Mouse (Mus musculus) hindlimb bud, embryonic 11.5 days (tissue): ENCODE measurements around the gene Icam2.
"Not testable (repeated sequence)": the region's sequence is repeated elsewhere in the genome, so short reads cannot be mapped to it uniquely, and the experiment has no call there.

Experiments
- DNase-seq: peaks from one replicate; pipeline ENCODE4 v3.0.0-alpha.2; 2012; ENCODE audit warnings: low read depth, low spot score; ENCODE audit errors: extremely low spot score

The Icam2 gene

DNA sequence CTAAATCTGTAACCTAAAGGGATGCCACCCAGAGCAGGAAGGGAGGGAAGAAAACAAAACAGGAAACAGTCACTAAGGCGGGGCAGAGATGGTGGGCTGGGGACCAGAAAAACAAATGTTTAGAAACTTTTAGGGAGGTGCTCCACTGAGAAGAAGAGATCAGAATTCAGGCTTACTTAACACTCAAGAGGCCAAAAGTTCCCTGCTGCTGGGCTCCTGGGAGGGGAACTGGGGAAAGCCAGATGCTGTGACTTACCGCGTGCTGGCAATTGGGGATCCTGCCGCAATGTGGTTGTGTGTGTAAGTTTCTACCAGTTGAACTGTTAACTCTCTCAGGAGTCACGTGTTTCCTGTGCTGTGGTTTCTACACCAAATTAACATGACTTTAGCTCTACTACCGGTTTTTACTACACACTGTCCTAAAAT lies at the start of gene Icam2:
Icam2 (minus strand) TSS at position 285 of the 426 bp plus-strand sequence.
- no peak for DNase-seq

DNA sequence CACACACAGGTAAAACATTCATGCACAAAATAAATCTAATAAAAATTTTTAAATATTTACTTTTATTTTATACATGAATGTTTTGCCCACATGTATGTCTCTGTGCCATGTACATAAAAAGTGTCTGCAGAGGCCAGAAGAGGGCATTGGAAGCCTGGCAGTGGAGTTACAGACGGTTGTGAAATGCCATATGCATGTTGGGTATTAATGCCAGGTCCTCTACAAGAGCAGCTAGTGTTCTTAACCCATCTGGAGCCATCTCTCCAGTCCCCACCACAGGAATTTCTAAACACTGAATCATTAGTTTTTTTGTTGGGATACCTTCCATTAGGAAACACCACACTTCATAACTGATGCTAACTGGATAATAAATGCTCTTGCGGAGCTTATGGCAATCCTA lies 49.7 kb upstream of the Icam2 start:
- no peak for DNase-seq

DNA sequence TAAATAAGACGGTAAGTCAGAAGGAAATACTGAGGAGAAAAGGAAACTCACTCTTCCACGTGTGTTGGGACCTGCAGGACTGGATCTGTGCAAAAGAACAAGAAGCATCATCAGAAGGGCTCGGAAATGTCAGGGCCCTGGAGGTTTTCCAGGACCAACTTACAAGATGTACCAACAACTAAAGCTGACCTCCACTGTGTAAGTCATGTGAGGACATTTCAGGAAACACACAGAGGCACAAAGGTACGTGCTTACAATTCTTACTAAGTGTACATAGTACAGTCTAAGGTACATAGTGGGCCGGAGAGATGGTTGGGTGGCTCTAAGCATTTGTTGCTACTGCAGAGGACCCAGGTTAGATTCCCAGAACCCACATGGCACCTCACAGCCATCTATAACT lies 49.2 kb upstream of the Icam2 start:
- no peak for DNase-seq

DNA sequence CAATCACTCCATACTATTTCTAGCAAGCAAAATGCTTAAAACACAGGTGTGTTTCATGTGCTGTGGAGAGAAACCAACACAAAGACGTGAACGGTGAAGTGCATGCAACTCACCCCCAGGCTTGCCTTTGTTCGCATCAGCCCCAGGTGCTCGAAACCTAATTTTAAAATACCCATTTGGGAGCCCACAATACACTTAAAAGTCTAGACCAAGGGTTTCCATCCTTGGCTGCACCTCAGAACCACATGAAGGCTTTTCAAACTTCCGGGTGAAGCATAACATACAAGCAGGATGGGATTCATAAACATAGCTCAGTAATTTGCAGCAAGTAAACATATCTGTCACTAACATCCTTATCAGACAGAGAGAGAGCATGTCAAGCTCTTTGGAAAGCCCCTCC lies 42.5 kb upstream of the Icam2 start:
- DNase-seq, result no peak

DNA sequence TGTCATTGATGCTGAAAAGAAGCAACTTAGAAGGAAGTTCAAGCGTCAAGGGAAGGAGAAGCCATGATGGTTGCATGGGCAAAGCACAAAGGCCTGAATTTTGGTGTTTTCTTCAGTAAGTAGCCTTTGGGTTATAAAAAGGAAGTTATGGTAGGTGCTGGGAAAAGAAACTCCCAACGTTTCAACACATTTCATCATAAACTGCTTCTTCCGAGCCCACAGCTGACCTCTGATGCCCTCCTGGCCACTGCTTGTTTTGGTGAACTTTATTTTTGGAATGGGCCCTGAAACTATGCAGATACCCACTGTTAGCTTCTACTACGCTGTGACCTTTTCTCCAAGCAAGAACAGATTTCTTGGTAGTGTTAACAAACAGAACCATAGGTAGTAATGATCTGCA lies 41.8 kb upstream of the Icam2 start:
- no peak for DNase-seq

DNA sequence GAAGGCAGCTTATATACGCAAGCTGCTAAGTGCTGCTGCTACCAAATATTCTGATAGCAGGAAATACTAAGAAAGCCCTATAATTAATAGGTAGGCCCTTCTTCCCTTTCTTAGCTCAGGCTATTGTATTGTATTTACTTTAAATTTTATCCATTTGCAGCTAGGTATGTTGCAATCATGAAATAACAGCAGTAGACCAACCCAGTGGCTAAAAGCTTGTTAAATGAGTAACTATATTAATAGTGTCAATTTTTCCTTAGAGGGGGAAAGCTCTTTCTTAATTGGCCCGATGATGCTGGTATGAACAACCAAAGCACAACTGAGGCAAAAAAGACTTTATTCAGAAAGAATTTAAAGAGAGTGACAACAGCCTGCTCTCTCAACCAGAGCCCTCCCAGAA lies 40.7 kb upstream of the Icam2 start:
- DNase-seq, result no peak

DNA sequence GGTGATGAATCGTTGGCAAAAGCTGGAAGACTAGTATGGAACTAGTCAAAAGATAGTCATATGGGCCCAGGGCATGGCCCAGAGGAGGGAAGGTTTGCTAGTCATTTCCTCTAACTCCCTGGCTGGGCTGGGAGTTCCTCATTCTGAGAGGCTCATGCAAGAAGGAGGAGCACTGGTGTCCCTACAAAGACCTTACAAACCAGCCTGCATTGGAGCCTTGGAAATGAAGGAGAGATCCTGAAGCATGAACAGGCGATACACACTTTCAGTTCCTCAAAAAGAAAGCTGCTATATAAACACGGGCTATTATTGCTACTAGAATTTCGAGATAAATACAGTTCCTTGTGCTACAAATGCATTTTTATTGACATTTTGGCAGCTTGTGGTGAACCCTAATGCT lies 40.2 kb upstream of the Icam2 start:
- DNase-seq, result no peak

DNA sequence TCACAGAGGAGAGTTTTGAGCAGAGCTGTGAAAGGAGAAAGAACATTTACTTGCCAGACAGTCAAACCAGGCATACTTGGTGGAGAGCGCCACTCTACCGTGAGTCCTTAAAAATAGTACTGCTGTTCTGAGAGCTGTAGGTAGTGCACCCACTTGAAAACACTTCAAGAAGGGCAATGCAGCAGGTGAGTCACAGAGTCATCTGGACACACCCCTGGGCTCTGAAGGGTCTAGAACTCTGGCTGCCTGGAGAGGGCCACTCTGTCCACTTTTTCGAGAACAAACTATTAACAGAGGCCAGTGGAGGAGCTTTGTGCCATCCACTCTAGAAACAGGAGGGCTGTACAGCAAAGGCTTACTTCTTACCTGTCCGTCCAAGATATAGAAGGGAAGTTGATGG lies 38.6 kb upstream of the Icam2 start:
- DNase-seq, result no peak

DNA sequence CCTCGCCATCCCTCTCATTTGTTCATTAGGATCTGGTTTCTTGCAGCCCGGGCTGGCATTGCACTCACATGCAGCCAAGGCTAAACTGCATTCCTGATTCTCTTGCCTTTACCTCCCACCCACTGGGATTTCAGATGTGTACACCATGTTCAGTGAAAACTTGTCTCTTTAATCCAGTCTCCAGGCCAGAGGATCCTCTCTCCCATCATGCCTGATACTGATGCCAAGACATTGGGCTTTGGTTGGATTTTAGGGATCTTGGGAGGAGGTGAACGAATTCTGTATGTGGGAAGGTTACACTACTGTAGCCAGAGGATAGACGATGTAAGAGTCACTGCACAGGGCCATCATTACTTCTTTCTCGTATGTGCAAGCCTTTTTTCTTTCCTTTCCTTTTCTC lies 37.3 kb upstream of the Icam2 start:
- no peak for DNase-seq

DNA sequence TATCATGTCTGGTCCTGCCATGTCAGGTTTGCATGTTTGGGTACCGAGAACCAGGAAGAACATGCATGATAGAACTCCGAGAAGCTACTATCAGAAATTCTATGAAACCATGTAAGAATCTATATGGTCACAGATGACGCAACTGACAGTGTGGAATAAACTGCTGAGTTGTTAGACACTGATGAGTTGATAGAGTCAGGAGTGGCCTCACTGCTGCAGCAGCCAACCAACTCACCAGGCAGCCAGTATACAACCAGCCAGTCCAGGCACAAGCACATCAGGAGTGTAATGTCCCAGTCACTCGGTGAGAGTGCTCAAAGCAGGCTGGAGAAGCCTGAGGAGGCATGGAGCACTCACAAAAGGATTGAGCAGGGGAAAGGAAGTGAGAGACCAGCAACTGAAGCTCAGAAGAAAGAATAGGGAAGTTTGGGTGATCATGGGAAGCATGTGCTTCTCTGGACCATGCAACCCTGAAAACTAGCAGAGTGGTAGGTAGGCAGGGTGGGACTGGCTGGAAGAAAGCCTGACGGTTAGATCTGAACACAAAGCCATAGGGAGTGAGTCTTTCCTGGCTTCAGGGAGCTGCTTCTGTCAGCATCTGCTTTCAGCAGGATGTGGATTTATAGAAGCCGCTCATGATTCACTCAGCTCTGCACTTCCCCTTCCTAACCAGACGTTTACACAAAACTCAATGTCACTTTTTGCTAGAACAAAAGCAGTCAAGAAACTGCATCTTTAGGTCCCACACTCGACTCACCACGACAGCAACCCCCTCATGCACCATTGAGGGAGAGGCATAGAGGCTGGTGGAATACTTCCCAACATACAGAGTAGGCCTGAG lies 31.6 kb upstream of the Icam2 start:
- no peak for DNase-seq

DNA sequence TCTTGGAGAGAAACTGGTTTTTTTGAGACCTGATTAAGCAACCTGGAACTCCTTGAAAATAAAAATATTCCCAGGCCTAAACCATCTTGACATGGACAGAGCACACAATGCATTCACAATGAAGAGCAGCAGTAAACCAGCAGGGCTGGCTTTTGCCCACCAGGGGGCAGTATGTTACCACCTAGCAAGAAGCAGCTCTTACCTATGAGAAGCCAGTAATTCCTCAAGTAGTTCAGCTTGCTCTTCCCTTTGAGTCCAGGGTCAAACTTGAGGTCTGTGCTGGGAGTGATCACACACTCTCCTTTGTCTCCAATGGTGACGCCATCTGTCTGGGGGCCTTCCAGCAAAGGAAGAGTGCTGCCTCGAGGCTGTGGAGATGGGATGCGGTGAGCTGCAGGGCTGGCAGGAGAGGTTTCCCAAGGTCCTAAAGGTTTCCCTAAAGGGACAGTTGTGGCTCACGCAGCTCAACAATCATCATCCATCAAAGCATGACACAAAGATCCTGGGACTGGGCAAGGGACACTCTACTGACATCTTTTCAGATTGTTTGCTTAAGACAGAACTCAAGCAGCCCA lies 30.8 kb upstream of the Icam2 start:
- DNase-seq, result peak; percentile 91

DNA sequence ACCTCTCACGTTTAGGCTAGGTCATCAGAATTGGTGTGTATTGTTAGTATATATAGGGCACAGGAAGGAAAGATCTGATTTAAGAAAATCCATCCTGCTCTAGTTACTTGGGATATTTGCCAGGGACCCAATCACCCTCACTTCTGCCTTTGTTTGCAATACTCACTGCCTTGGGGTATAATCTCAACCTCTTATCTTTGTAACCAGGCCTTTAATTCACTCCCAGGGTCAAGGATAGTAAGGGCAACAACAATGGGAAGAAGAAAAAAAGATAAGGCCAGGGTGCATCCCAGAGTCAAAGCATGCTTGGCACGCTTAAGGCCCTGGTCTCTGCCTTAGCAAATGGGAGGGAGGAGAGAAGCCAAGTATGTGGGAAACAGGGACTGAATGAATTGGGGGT lies 30.0 kb upstream of the Icam2 start:
- DNase-seq, result no peak

DNA sequence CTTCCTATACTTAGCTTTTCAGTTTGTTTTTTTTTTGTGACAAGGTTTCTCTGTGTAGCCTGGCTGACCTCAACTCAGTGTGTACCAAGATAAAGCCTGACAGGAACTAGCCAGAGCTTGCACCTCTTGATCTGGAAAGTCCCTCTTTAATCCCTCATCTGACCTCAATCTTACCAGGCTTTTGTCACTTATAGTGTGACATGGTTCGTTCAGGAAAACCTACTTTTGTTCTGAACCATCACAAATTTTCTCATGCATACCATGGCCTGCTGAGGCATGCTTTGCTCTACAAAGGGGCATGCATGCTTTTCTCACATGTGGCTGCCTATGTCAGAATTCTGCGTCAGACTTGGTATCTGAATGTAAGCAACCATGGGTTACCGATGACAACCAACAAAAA lies 28.5 kb upstream of the Icam2 start:
- no peak for DNase-seq

DNA sequence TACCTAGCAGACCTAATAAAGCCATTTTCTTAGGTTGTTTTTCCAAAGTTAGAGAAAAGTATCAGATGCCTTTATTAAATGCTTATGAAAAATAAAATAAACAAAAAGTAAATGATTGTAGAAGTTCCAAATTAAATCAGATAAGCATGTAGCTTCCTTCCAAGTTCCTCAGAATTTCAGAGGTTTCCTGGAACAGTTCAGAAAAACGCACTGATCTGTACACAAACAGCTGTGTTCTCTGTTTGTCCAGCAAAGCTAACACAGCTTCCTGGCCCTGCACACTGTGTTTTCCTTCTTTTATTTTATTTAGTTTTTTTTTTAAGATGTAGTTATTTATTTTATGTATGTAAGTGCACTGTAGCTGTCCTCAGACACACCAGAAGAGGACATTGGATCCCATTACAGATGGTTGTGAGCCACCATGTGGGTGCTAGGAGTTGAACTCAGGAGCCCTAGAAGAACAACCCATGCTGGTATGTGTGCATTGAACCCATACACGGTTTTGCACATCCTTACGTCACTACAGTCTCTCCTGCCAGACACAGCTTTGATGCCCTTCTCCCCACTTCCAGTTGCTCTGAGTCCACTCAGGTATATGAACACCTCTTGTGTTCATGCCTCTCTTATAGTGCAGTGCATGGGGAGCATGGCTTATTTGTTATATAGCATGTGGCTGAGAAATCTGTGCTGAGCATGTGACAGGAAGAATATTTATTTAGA lies 24.9 kb upstream of the Icam2 start:
- no peak for DNase-seq

DNA sequence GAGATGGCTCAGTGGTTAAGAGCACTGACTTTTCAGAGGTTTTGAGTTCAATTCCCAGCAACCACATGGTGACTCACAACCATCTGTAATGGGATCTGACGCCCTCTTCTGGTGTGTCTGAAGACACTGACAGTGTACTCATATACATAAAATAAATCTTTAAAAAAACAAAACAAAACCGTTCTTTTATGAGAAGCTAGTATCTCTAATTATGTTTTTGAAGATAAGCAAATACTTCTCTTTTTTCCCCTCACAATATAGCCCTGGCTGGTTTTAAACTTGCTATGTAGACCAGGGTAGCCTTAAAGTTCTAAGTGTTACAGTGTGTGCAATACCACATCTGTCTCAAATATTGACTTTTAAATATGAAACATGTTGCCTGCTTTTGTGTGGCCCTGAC lies 23.3 kb upstream of the Icam2 start:
- DNase-seq, result no peak

DNA sequence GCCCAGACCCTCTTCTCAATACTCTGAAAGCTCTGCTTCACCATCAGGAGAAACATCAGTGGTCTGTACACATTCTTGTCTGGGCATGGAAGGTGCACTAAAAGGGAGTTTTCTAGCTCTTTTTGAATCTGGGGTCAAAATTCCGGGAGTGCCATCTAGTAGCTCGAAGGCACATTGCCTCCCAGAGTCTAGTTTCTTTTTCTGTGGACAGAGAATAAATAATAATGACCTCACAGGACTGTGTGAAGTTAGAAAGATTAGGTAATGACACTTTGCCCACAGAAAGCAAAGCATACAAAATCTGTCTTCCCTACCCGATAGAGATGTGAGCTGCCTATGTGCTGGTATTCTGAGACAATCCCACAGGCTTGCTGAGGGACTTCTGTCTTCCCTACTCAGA lies 22.6 kb upstream of the Icam2 start:
- no peak for DNase-seq

DNA sequence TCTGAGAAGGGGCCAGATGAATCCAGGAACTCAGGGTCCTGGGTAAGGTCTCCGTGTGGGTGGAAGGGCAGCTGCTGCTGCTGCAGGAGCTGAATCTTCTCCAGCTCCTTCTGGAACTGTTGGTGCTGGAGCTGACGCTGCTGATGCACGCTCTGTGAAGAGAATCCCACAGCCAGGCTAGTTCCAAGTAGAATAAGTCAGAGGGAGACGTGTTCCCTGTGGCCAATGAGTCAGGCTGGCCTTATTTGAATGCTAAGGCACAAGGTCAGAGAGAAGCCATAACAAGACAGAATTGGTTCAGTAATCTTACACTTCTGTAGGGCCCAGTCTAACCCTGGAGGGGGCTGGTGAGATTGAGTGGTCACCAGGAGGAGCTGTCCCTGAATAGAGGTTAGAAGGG lies 22.1 kb upstream of the Icam2 start:
- no peak for DNase-seq

DNA sequence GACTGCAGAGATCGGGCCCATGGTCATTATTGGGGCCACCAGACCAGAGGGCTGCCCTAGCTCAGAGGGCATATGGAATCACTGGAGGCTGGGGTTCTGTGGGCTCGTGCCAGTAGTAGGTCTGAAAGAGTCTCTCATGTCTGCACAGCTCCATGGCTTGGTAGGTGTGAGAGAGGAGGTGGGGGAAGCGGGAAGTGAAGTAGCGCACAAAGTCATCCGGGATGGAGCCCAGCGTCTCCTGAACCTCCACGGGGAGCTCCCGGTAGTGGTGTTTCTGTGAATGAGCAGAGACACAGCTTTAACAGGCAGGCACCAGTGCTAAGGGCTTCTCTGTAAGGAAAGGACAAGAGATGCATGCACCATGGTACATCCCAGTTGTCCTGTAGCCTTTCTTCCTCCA lies 10.6 kb upstream of the Icam2 start:
- no peak for DNase-seq

DNA sequence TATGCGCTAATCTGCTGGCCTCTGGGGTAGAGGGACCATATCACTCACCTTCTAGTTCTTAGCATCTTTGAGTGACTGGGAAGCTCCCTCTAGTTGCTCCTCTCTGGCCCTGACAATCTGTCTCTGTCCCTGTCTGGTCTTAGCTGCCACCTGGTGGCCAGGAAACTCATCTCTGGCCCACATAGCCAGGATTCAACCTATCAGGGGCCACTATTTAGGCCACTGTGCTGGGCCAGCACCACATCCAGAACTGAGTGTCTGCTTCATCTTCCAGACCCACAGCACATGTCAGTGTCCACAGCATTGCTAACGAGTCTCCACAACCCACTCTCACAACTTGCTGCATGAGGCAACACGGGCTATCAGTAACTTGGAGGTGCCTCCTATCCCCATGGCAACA lies 9.8 kb upstream of the Icam2 start:
- no peak for DNase-seq

DNA sequence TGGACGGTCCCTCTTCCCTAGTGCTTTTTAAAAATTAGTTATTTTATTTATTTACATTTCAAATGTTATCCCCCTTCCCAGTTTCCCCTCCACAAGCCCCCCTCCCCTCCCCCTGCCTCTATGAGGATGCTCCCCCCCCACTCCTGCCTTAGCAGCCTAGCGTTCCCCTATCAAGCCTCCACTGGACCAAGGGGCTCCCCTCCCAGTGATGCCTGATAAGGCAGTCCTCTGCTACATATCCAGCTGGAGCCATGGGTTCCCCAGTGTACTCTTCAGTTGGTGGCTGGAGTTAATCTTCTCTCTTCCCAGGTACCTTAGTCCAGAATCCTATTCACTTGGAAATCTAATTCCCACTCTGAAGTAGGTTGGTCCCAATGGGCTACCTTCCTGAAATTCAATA lies 6.2 kb upstream of the Icam2 start:
- DNase-seq, result not testable (repeated sequence)

DNA sequence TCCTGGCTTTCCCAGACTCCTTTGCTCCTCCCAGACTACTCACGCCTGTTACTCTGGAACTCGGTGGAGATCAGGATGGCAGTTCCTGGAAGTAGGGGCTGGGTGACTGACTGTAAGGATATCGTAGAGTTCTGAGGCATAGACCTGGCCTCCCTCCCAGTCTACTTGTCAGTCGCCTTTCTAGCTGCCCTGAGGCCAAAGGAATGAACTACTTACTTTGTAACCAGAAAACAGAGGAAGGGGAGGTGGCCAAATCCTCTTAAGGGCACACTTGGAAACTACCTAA lies 5.4 kb upstream of the Icam2 start:
- no peak for DNase-seq

DNA sequence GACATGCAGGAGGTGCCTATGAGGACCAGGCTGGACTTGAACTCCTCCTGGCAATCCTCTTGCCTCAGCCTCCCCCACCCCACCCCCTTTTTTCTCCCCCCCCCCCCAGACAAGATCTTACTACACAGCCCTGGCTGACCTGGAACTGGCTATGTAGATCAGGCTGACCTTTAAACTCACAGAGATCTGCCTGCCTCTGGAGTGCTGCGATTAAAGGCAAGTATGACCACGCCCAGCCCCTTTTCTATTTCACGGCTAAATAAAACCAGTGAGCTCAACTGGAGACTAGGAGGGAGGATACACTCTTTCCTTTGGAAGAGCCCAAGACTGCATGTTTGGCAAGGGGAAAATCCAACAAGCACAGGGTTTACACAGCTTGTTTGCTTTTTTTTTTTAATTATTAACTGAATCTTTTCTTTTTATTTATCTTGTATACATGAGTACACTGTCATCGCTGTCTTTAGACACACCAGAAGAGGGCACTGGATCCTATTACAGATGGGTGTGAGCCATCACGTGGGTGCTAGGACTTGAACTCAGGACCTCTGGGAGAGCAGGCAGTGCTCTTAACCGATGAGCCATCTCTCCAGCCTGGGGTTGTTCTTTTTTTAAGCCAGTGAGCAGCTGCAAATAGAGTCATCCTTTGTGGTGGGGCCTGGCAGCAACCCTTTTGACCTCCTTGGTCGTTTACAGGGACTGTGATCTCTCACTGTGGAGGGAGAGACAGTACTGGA lies 4.9 kb upstream of the Icam2 start:
- DNase-seq, result no peak
